ENCODE assay signal across 10 mouse cellular contexts in the genomic region with DNA sequence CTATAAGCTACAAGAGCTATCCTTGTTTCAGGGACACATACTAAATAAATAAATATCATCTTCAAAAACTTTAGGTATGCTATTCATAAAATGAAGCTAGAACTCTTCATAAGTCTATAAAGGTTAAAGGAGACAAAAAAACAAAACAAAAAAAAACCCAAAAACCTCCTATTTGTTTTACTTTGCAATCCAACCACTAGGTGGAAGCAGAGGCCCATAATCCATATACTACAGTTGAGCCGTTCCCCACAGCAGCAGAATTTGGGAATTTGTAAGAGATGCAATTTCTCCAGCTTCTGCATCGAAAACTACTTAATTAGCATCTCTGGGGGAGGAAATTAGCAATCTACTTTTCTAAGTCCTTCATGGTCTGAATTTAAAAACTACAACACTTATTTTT. TPM values are rescaled to one million over a fixed set of nuclear protein-coding genes. Genes with fewer than 3 reads are reported as not detected.
A peak's percentile ranks its signal among the peaks of the same experiment; 100 is the strongest.
DNase-seq lines count a peak whose midpoint lies in the region; ATAC-seq lines count a peak whose summit lies in the region.
"Had no signal": no experiment of that assay in that cellular context is flagged by ENCODE, and none has a peak within 500 bp of the region (broad histone marks: within the 10 kb centered on the region; RNA-seq: fewer than 3 reads in every experiment).

No protein-coding gene starts in this region.

- H3K27ac ChIP-seq in hindbrain, embryonic 11.5 days (ENCODE audit: low read depth, low read length): no peak overlapping the region
- H3K27ac ChIP-seq in hindbrain, embryonic 16.5 days (ENCODE audit: low read depth, low read length): no peak overlapping the region
- no peak overlapping the region for H3K27ac ChIP-seq in neural tube, embryonic 15.5 days (replicated peaks)
- H3K27ac ChIP-seq: limb, embryonic 13.5 days had no signal

- H3K27me3 ChIP-seq in hindbrain, embryonic 11.5 days (ENCODE audit: control insufficient read depth, insufficient read depth, low read length): no peaks in the 10 kb centered on the region
- H3K27me3 ChIP-seq in hindbrain, embryonic 16.5 days (replicated peaks; ENCODE audit: control insufficient read depth, insufficient read depth, low read length): no peaks in the 10 kb centered on the region
- no peaks in the 10 kb centered on the region for H3K27me3 ChIP-seq in neural tube, embryonic 15.5 days (replicated peaks)
- H3K27me3 ChIP-seq: limb, embryonic 13.5 days had no signal

- ATAC-seq in hindbrain, embryonic 11.5 days (ENCODE audit: low FRiP score): no peak
- no peak for ATAC-seq in hindbrain, embryonic 16.5 days
- ATAC-seq in neural tube, embryonic 15.5 days (ENCODE audit: low FRiP score): peak; percentile 78; the same call in 1 of the 2 replicates

- H3K9ac ChIP-seq in hindbrain, embryonic 11.5 days (ENCODE audit: low read depth, low read length): no peak overlapping the region
- H3K9ac ChIP-seq in hindbrain, embryonic 16.5 days (ENCODE audit: low read depth, low read length): no peak overlapping the region
- H3K9ac ChIP-seq in neural tube, embryonic 15.5 days (replicated peaks): no peak overlapping the region
- H3K9ac ChIP-seq: limb, embryonic 13.5 days had no signal

- no peak overlapping the region for H3K4me3 ChIP-seq in hindbrain, embryonic 11.5 days (ENCODE audit: low read depth, low read length)
- H3K4me3 ChIP-seq in hindbrain, embryonic 16.5 days (ENCODE audit: low read length): no peak overlapping the region
- no peak overlapping the region for H3K4me3 ChIP-seq in neural tube, embryonic 15.5 days (replicated peaks)
- H3K4me3 ChIP-seq: limb, embryonic 13.5 days had no signal

- peak; percentile 54 for DNase-seq in hindbrain, embryonic 11.5 days (ENCODE audit: low spot score)
- peak; percentile 11 to 27 for DNase-seq in spleen, postnatal 36 days (ENCODE audit: low spot score in 2 of 2)
- no peak for DNase-seq in spleen, adult 12 weeks (ENCODE audit: low spot score)
- peak; percentile 37 for DNase-seq in brain, embryonic 18.5 days (ENCODE audit: low read depth, low spot score)
- peak; percentile 42 for DNase-seq in heart, postnatal 4 days
- DNase-seq in gastrocnemius, postnatal 36 days: no peak

- WGBS in hindbrain, embryonic 11.5 days: 12% methylated on average over 2 of the region's 2 CpGs
- 4% methylated on average over 2 of the region's 2 CpGs for WGBS in hindbrain, embryonic 16.5 days
- 3% methylated on average over 2 of the region's 2 CpGs for WGBS in neural tube, embryonic 15.5 days

- intact Hi-C loops in gastrocnemius, postnatal 36 days (cut with DNase I): no loop called here

- no peaks in the 10 kb centered on the region for H3K9me3 ChIP-seq in hindbrain, embryonic 11.5 days (ENCODE audit: control insufficient read depth, low read length)
- no peaks in the 10 kb centered on the region for H3K9me3 ChIP-seq in hindbrain, embryonic 16.5 days (ENCODE audit: control insufficient read depth, low read length)
- H3K9me3 ChIP-seq in neural tube, embryonic 15.5 days (replicated peaks): no peaks in the 10 kb centered on the region
- H3K9me3 ChIP-seq: limb, embryonic 13.5 days had no signal

- no peaks in the 10 kb centered on the region for H3K36me3 ChIP-seq in hindbrain, embryonic 11.5 days (ENCODE audit: control insufficient read depth, insufficient read depth, low read length)
- H3K36me3 ChIP-seq in hindbrain, embryonic 16.5 days (ENCODE audit: control insufficient read depth, insufficient read depth, low read length): no peaks in the 10 kb centered on the region
- H3K36me3 ChIP-seq in neural tube, embryonic 15.5 days: no peaks in the 10 kb centered on the region
- H3K36me3 ChIP-seq: limb, embryonic 13.5 days had no signal

- H3K4me1 ChIP-seq in hindbrain, embryonic 11.5 days (replicated peaks; ENCODE audit: control insufficient read depth, insufficient read depth, low read length): no peaks in the 10 kb centered on the region
- H3K4me1 ChIP-seq in hindbrain, embryonic 16.5 days (ENCODE audit: control insufficient read depth, insufficient read depth, low read depth, low read length): no peaks in the 10 kb centered on the region
- no peaks in the 10 kb centered on the region for H3K4me1 ChIP-seq in neural tube, embryonic 15.5 days
- H3K4me1 ChIP-seq: limb, embryonic 13.5 days had no signal

- no peak overlapping the region for H3K4me2 ChIP-seq in hindbrain, embryonic 11.5 days (replicated peaks; ENCODE audit: low read depth, low read length)
- no peak overlapping the region for H3K4me2 ChIP-seq in hindbrain, embryonic 16.5 days (ENCODE audit: low read length)
- no peak overlapping the region for H3K4me2 ChIP-seq in neural tube, embryonic 15.5 days
- H3K4me2 ChIP-seq: limb, embryonic 13.5 days had no signal

RNA-seq across cellular contexts. Expression of gene Jchain, which starts 8.5 kb away (rescaled TPM):
- 0.49 TPM in 1 of 2 replicates, not detected in the other for polyA plus RNA-seq in hindbrain, embryonic 11.5 days (2014; fragmentation: Nextera tagmentation; extraction: Ambion mirVana)
- 0.14 and 0.40 TPM in 2 replicates for polyA plus RNA-seq in hindbrain, embryonic 16.5 days (2015; fragmentation: Nextera tagmentation; extraction: Ambion mirVana)
- under 1 TPM; 0.19 to 0.43 TPM for total RNA-seq in heart, postnatal 4 days (2021)
- polyA plus RNA-seq in neural tube, embryonic 15.5 days (2015; fragmentation: Nextera tagmentation; extraction: Ambion mirVana): 0.26 and 0.33 TPM in 2 replicates
- total RNA-seq in gastrocnemius, postnatal 36 days (2021): under 1 TPM; 0.30 to 0.33 TPM
- polyA plus RNA-seq: limb, embryonic 13.5 days; stomach, embryonic 14.5 days had no signal

RNA-seq across cellular contexts. Expression of gene Enam, which starts 31.5 kb away (rescaled TPM):
- not detected in 2 replicates for polyA plus RNA-seq in hindbrain, embryonic 11.5 days (2014; fragmentation: Nextera tagmentation; extraction: Ambion mirVana)
- not detected in 2 replicates for polyA plus RNA-seq in hindbrain, embryonic 16.5 days (2015; fragmentation: Nextera tagmentation; extraction: Ambion mirVana)
- not detected for total RNA-seq in heart, postnatal 4 days (2021)
- not detected in 2 replicates for polyA plus RNA-seq in neural tube, embryonic 15.5 days (2015; fragmentation: Nextera tagmentation; extraction: Ambion mirVana)
- not detected for total RNA-seq in gastrocnemius, postnatal 36 days (2021)
- polyA plus RNA-seq: stomach, embryonic 14.5 days had no signal

RNA-seq across cellular contexts. Expression of gene Utp3, which starts 35.0 kb away (rescaled TPM):
- 68.7 and 75.4 TPM in 2 replicates for polyA plus RNA-seq in hindbrain, embryonic 11.5 days (2014; fragmentation: Nextera tagmentation; extraction: Ambion mirVana)
- 47.6 and 48.3 TPM in 2 replicates for polyA plus RNA-seq in hindbrain, embryonic 16.5 days (2015; fragmentation: Nextera tagmentation; extraction: Ambion mirVana)
- total RNA-seq in heart, postnatal 4 days (2021): 10 to 100 TPM; 24.5 to 25.6 TPM
- 44.4 and 58.6 TPM in 2 replicates for polyA plus RNA-seq in neural tube, embryonic 15.5 days (2015; fragmentation: Nextera tagmentation; extraction: Ambion mirVana)
- 10 to 100 TPM; 20.5 to 23.6 TPM for total RNA-seq in gastrocnemius, postnatal 36 days (2021)

RNA-seq across cellular contexts. Expression of gene Rufy3, which starts 45.6 kb away (rescaled TPM):
- polyA plus RNA-seq in hindbrain, embryonic 11.5 days (2014; fragmentation: Nextera tagmentation; extraction: Ambion mirVana): 168 and 180 TPM in 2 replicates
- polyA plus RNA-seq in hindbrain, embryonic 16.5 days (2015; fragmentation: Nextera tagmentation; extraction: Ambion mirVana): 247 and 253 TPM in 2 replicates
- 10 to 100 TPM; 15.8 to 16.1 TPM for total RNA-seq in heart, postnatal 4 days (2021)
- polyA plus RNA-seq in neural tube, embryonic 15.5 days (2015; fragmentation: Nextera tagmentation; extraction: Ambion mirVana): 201 and 259 TPM in 2 replicates
- 1 to 10 TPM; 6.6 to 6.7 TPM for total RNA-seq in gastrocnemius, postnatal 36 days (2021)

Comparison
In these comparisons a context has a peak if more than half of its experiments do, and no peak if none do; other contexts are left out.
1. DNase-seq: peak in hindbrain, embryonic 11.5 days (single experiment), spleen, postnatal 36 days (2 of 2), brain, embryonic 18.5 days (single experiment) and heart, postnatal 4 days (single experiment); none in spleen, adult 12 weeks (single experiment) and gastrocnemius, postnatal 36 days (0 of 2).